In genomic region chr13:104445437-104445836, GRCm38 (mm10) we compare ENCODE assay signal across 14 mouse cellular contexts.
A peak's percentile ranks its signal among the peaks of the same experiment; 100 is the strongest.
DNase-seq lines count a peak whose midpoint lies in the region; ATAC-seq and TF ChIP-seq lines count a peak whose summit lies in the region.
"Had no signal": no experiment of that assay in that cellular context is flagged by ENCODE, and none has a peak within 500 bp of the region (broad histone marks: within the 10 kb centered on the region; RNA-seq: fewer than 3 reads in every experiment).

No protein-coding gene starts in this region.

- no peaks in the 10 kb centered on the region for H3K27me3 ChIP-seq in hindbrain, postnatal 0 days (ENCODE audit: insufficient read depth, low read length)
- H3K27me3 ChIP-seq in hindbrain, embryonic 16.5 days (replicated peaks; ENCODE audit: control insufficient read depth, insufficient read depth, low read length) = no peaks in the 10 kb centered on the region
- H3K27me3 ChIP-seq in lung, postnatal 0 days (replicated peaks; ENCODE audit: insufficient read depth, low read length) = no peaks in the 10 kb centered on the region
- no peaks in the 10 kb centered on the region for H3K27me3 ChIP-seq in Patski
- H3K27me3 ChIP-seq: heart, embryonic 12.5 days; megakaryocyte, embryonic 14.5 days; neural tube, embryonic 13.5 days had no signal

- no peaks in the 10 kb centered on the region for H3K36me3 ChIP-seq in hindbrain, postnatal 0 days (ENCODE audit: insufficient read depth, low read length)
- no peaks in the 10 kb centered on the region for H3K36me3 ChIP-seq in hindbrain, embryonic 16.5 days (ENCODE audit: control insufficient read depth, insufficient read depth, low read length)
- no peaks in the 10 kb centered on the region for H3K36me3 ChIP-seq in lung, postnatal 0 days (ENCODE audit: insufficient read depth, low read length)
- H3K36me3 ChIP-seq: neural tube, embryonic 13.5 days had no signal

- H3K9me3 ChIP-seq in hindbrain, postnatal 0 days (ENCODE audit: low read length) = no peaks in the 10 kb centered on the region
- no peaks in the 10 kb centered on the region for H3K9me3 ChIP-seq in hindbrain, embryonic 16.5 days (ENCODE audit: control insufficient read depth, low read length)
- no peaks in the 10 kb centered on the region for H3K9me3 ChIP-seq in lung, postnatal 0 days (ENCODE audit: low read length)
- H3K9me3 ChIP-seq: heart, embryonic 12.5 days; hindbrain, embryonic 10.5 days; megakaryocyte, embryonic 14.5 days; neural tube, embryonic 13.5 days had no signal

- no peaks in the 10 kb centered on the region for H3K4me1 ChIP-seq in hindbrain, postnatal 0 days (ENCODE audit: insufficient read depth, low read length)
- H3K4me1 ChIP-seq in hindbrain, embryonic 16.5 days (ENCODE audit: control insufficient read depth, insufficient read depth, low read depth, low read length) = no peaks in the 10 kb centered on the region
- H3K4me1 ChIP-seq in lung, postnatal 0 days (ENCODE audit: insufficient read depth, low read depth, low read length) = no peaks in the 10 kb centered on the region
- H3K4me1 ChIP-seq: heart, embryonic 12.5 days; hindbrain, embryonic 10.5 days; neural tube, embryonic 13.5 days had no signal

- TF ChIP-seq EP300 in lung, postnatal 0 days (IDR thresholded peaks at IDR 0.05) = no peak

- in situ Hi-C loops in Patski (cut with MboI; ENCODE audit: low pct_unique_long_range_greater_than_20kb) = no loop called here

- no peak overlapping the region for H3K9ac ChIP-seq in hindbrain, postnatal 0 days (replicated peaks; ENCODE audit: low read length)
- H3K9ac ChIP-seq in hindbrain, embryonic 16.5 days (ENCODE audit: low read depth, low read length) = no peak overlapping the region
- H3K9ac ChIP-seq in lung, postnatal 0 days (replicated peaks; ENCODE audit: low read depth) = no peak overlapping the region
- H3K9ac ChIP-seq: heart, embryonic 12.5 days; neural tube, embryonic 13.5 days had no signal

- CTCF ChIA-PET in Patski (lab: Charles Lee) = interaction anchor here (1.0 kb wide), 1 partner anchor 10 kb away, joined by 4 read pairs; no protein-coding TSS in a partner anchor

- H3K27ac ChIP-seq in hindbrain, postnatal 0 days = no peak overlapping the region
- H3K27ac ChIP-seq in hindbrain, embryonic 16.5 days (ENCODE audit: low read depth, low read length) = no peak overlapping the region
- no peak overlapping the region for H3K27ac ChIP-seq in lung, postnatal 0 days (ENCODE audit: low read length)
- H3K27ac ChIP-seq: hindbrain, embryonic 10.5 days; neural tube, embryonic 13.5 days had no signal

- peak; percentile 32 for TF ChIP-seq CTCF in hindbrain, postnatal 0 days (IDR thresholded peaks at IDR 0.05; ENCODE audit: low read depth)
- peak; percentile 55 for TF ChIP-seq CTCF in lung, postnatal 0 days (IDR thresholded peaks at IDR 0.05)
- TF ChIP-seq CTCF in Patski (IDR thresholded peaks at IDR 0.05) = peak; percentile 31

- H3K4me3 ChIP-seq in hindbrain, postnatal 0 days (ENCODE audit: low read length) = no peak overlapping the region
- no peak overlapping the region for H3K4me3 ChIP-seq in hindbrain, embryonic 16.5 days (ENCODE audit: low read length)
- no peak overlapping the region for H3K4me3 ChIP-seq in lung, postnatal 0 days (ENCODE audit: low read depth, low read length)
- H3K4me3 ChIP-seq: heart, embryonic 12.5 days; hindbrain, embryonic 10.5 days; megakaryocyte, embryonic 14.5 days; neural tube, embryonic 13.5 days had no signal

- ATAC-seq in hindbrain, postnatal 0 days = no peak
- ATAC-seq in hindbrain, embryonic 16.5 days = no peak
- ATAC-seq in lung, postnatal 0 days = no peak
- ATAC-seq in Patski = no peak

- DNase-seq in hindbrain, postnatal 0 days (ENCODE audit: low spot score) = no peak
- no peak for DNase-seq in lung, postnatal 0 days (ENCODE audit: low spot score)
- DNase-seq in lung, postnatal 4 days = no peak
- DNase-seq in Patski (ENCODE audit: low read depth, low spot score) = no peak
- peak; percentile 6 for DNase-seq in testis, postnatal 14 days (ENCODE audit: low spot score)
- DNase-seq in thymus, postnatal 36 days = no peak
- DNase-seq: gastrocnemius, postnatal 25 days; kidney, postnatal 25 days; right cerebral cortex, postnatal 4 days had no signal

- WGBS in hindbrain, postnatal 0 days = 68% methylated on average over 1 of the region's 1 CpGs
- 48% methylated on average over 1 of the region's 1 CpGs for WGBS in hindbrain, embryonic 16.5 days
- WGBS in lung, postnatal 0 days = 48% methylated on average over 1 of the region's 1 CpGs

- H3K4me2 ChIP-seq in hindbrain, postnatal 0 days (ENCODE audit: low read depth, low read length) = no peak overlapping the region
- H3K4me2 ChIP-seq in hindbrain, embryonic 16.5 days (ENCODE audit: low read length) = no peak overlapping the region
- H3K4me2 ChIP-seq in lung, postnatal 0 days (replicated peaks; ENCODE audit: low read depth, low read length) = no peak overlapping the region
- H3K4me2 ChIP-seq: heart, embryonic 12.5 days; neural tube, embryonic 13.5 days had no signal

- POLR2A ChIA-PET in Patski (lab: Charles Lee) = no interaction called here
